Mouse (Mus musculus): Measurements from ENCODE around the gene Park7. TPM values are rescaled to one million over a fixed set of nuclear protein-coding genes. Genes with fewer than 3 reads are reported as not detected.

Park7 gene
- polyA plus RNA-seq (2012) = 389 and 427 TPM in 2 replicates

- TF ChIP-seq GATA1 (IDR thresholded peaks at IDR 0.05; ENCODE audit: low read length) = no peak
These were observed at the start of gene Park7, which contains the start of gene Tnfrsf9 for GRCm38 (mm10) chr4:150914290-150914733. TSS of gene Park7 (minus strand) at chr4:150914437. TSS of gene Tnfrsf9 (plus strand) at chr4:150914562.

GRCm38 (mm10) chr4:150963711-150964110 lies 49.5 kb upstream of the Park7 start:
- no peak for TF ChIP-seq GATA1 (IDR thresholded peaks at IDR 0.05; ENCODE audit: low read length)

- TF ChIP-seq GATA1 (IDR thresholded peaks at IDR 0.05; ENCODE audit: low read length) = no peak
These were observed 48.0 kb upstream of the Park7 start for GRCm38 (mm10) chr4:150962231-150962630.

GRCm38 (mm10) chr4:150958536-150958935 lies 44.3 kb upstream of the Park7 start:
- TF ChIP-seq GATA1 (IDR thresholded peaks at IDR 0.05; ENCODE audit: low read length) = no peak

- TF ChIP-seq GATA1 (IDR thresholded peaks at IDR 0.05; ENCODE audit: low read length) = no peak
These were observed 42.8 kb upstream of the Park7 start for GRCm38 (mm10) chr4:150957106-150957458.

GRCm38 (mm10) chr4:150956369-150957105 lies 42.3 kb upstream of the Park7 start:
- TF ChIP-seq GATA1 (IDR thresholded peaks at IDR 0.05; ENCODE audit: low read length) = no peak

GRCm38 (mm10) chr4:150950972-150951371 lies 36.7 kb upstream of the Park7 start:
- TF ChIP-seq GATA1 (IDR thresholded peaks at IDR 0.05; ENCODE audit: low read length) = no peak

- TF ChIP-seq GATA1 (IDR thresholded peaks at IDR 0.05; ENCODE audit: low read length) = no peak
These were observed 30.5 kb upstream of the Park7 start for GRCm38 (mm10) chr4:150944707-150945106.

GRCm38 (mm10) chr4:150939991-150940651 lies 25.9 kb upstream of the Park7 start:
- no peak for TF ChIP-seq GATA1 (IDR thresholded peaks at IDR 0.05; ENCODE audit: low read length)

GRCm38 (mm10) chr4:150938063-150938452 lies 23.8 kb upstream of the Park7 start:
- no peak for TF ChIP-seq GATA1 (IDR thresholded peaks at IDR 0.05; ENCODE audit: low read length)

- no peak for TF ChIP-seq GATA1 (IDR thresholded peaks at IDR 0.05; ENCODE audit: low read length)
These were observed 23.2 kb upstream of the Park7 start for GRCm38 (mm10) chr4:150937293-150938062.

- no peak for TF ChIP-seq GATA1 (IDR thresholded peaks at IDR 0.05; ENCODE audit: low read length)
These were observed 19.3 kb upstream of the Park7 start for GRCm38 (mm10) chr4:150933503-150933902.

GRCm38 (mm10) chr4:150927789-150928188 lies 13.6 kb upstream of the Park7 start:
- TF ChIP-seq GATA1 (IDR thresholded peaks at IDR 0.05; ENCODE audit: low read length) = no peak

- no peak for TF ChIP-seq GATA1 (IDR thresholded peaks at IDR 0.05; ENCODE audit: low read length)
These were observed 12.9 kb upstream of the Park7 start for GRCm38 (mm10) chr4:150926924-150927705.

GRCm38 (mm10) chr4:150925923-150926322 lies 11.7 kb upstream of the Park7 start:
- TF ChIP-seq GATA1 (IDR thresholded peaks at IDR 0.05; ENCODE audit: low read length) = no peak

Data from G1E-ER4 (cell line).